8 mouse cellular contexts compared by ENCODE assay signal in genomic region chr3:90525421-90525820, GRCm38 (mm10). TPM values are rescaled to one million over a fixed set of nuclear protein-coding genes. Genes with fewer than 3 reads are reported as not detected.
DNase-seq lines count a peak whose midpoint lies in the region; ATAC-seq and TF ChIP-seq lines count a peak whose summit lies in the region.

No protein-coding gene starts in this region.

- peak; percentile 78 for TF ChIP-seq CTCF in heart, postnatal 0 days (IDR thresholded peaks at IDR 0.05; ENCODE audit: low read depth)

- H3K27me3 ChIP-seq in hindbrain, embryonic 11.5 days (ENCODE audit: control insufficient read depth, insufficient read depth, low read length), result no peaks in the 10 kb centered on the region
- peaks cover 5% of the 10 kb centered on the region; the same call in 1 of the 2 replicates for H3K27me3 ChIP-seq in hindbrain, embryonic 10.5 days (ENCODE audit: insufficient read depth, poor library complexity, severe bottlenecking)
- H3K27me3 ChIP-seq in heart, postnatal 0 days (ENCODE audit: control insufficient read depth, insufficient read depth, low read length), result no peaks in the 10 kb centered on the region
- H3K27me3 ChIP-seq in limb, embryonic 15.5 days, result no peaks in the 10 kb centered on the region
- no peaks in the 10 kb centered on the region for H3K27me3 ChIP-seq in splenic B cell, adult 2 months (ENCODE audit: control insufficient read depth, insufficient read depth, low read length, poor library complexity, severe bottlenecking)

- H3K36me3 ChIP-seq in hindbrain, embryonic 11.5 days (ENCODE audit: control insufficient read depth, insufficient read depth, low read length), result no peaks in the 10 kb centered on the region
- no peaks in the 10 kb centered on the region for H3K36me3 ChIP-seq in hindbrain, embryonic 10.5 days
- peaks cover 14% of the 10 kb centered on the region for H3K36me3 ChIP-seq in heart, postnatal 0 days (replicated peaks; ENCODE audit: control insufficient read depth, insufficient read depth, low read length)
- H3K36me3 ChIP-seq in limb, embryonic 15.5 days, result no peaks in the 10 kb centered on the region
- peaks cover 4% of the 10 kb centered on the region; the same call in 1 of the 2 replicates for H3K36me3 ChIP-seq in splenic B cell, adult 2 months (ENCODE audit: control insufficient read depth, insufficient read depth, low read length, poor library complexity, severe bottlenecking)

- no peak for TF ChIP-seq EP300 in heart, postnatal 0 days (IDR thresholded peaks at IDR 0.05; ENCODE audit: low read depth)

- no peak overlapping the region for H3K9ac ChIP-seq in hindbrain, embryonic 11.5 days (ENCODE audit: low read depth, low read length)
- H3K9ac ChIP-seq in heart, postnatal 0 days (replicated peaks; ENCODE audit: low read depth, low read length), result no peak overlapping the region
- no peak overlapping the region for H3K9ac ChIP-seq in limb, embryonic 15.5 days

- no peak overlapping the region for H3K4me3 ChIP-seq in hindbrain, embryonic 11.5 days (ENCODE audit: low read depth, low read length)
- H3K4me3 ChIP-seq in hindbrain, embryonic 10.5 days, result no peak overlapping the region
- no peak overlapping the region for H3K4me3 ChIP-seq in heart, postnatal 0 days (ENCODE audit: low read depth, low read length)
- no peak overlapping the region for H3K4me3 ChIP-seq in limb, embryonic 15.5 days

- WGBS in hindbrain, embryonic 11.5 days, result 65% methylated on average over 4 of the region's 4 CpGs
- WGBS in hindbrain, embryonic 10.5 days, result 61% methylated on average over 4 of the region's 4 CpGs
- 51% methylated on average over 4 of the region's 4 CpGs for WGBS in heart, postnatal 0 days
- 48% methylated on average over 4 of the region's 4 CpGs for WGBS in limb, embryonic 15.5 days

- no peak overlapping the region for H3K27ac ChIP-seq in hindbrain, embryonic 11.5 days (ENCODE audit: low read depth, low read length)
- H3K27ac ChIP-seq in hindbrain, embryonic 10.5 days, result no peak overlapping the region
- no peak overlapping the region for H3K27ac ChIP-seq in heart, postnatal 0 days (ENCODE audit: low read depth)
- peak overlapping the region; percentile 73; the same call in 1 of the 2 replicates for H3K27ac ChIP-seq in limb, embryonic 15.5 days

- ATAC-seq in hindbrain, embryonic 11.5 days (ENCODE audit: low FRiP score), result no peak
- peak; percentile 77 for ATAC-seq in heart, postnatal 0 days (ENCODE audit: insufficient read depth, low read depth)
- no peak for ATAC-seq in limb, embryonic 15.5 days (ENCODE audit: insufficient number of reproducible peaks, low FRiP score, low TSS enrichment, low read depth)

- no peaks in the 10 kb centered on the region for H3K9me3 ChIP-seq in hindbrain, embryonic 11.5 days (ENCODE audit: control insufficient read depth, low read length)
- no peaks in the 10 kb centered on the region for H3K9me3 ChIP-seq in hindbrain, embryonic 10.5 days
- H3K9me3 ChIP-seq in heart, postnatal 0 days (replicated peaks; ENCODE audit: control insufficient read depth, low read length), result no peaks in the 10 kb centered on the region
- H3K9me3 ChIP-seq in limb, embryonic 15.5 days, result no peaks in the 10 kb centered on the region

- no peaks in the 10 kb centered on the region for H3K4me1 ChIP-seq in hindbrain, embryonic 11.5 days (replicated peaks; ENCODE audit: control insufficient read depth, insufficient read depth, low read length)
- H3K4me1 ChIP-seq in hindbrain, embryonic 10.5 days (replicated peaks), result no peaks in the 10 kb centered on the region
- H3K4me1 ChIP-seq in heart, postnatal 0 days (ENCODE audit: control insufficient read depth, insufficient read depth), result no peaks in the 10 kb centered on the region
- peaks cover 13% of the 10 kb centered on the region; the same call in 1 of the 2 replicates for H3K4me1 ChIP-seq in limb, embryonic 15.5 days

- DNase-seq in hindbrain, embryonic 11.5 days (ENCODE audit: low spot score), result peak; percentile 39
- DNase-seq in hindbrain, embryonic 10.5 days (ENCODE audit: low spot score), result no peak
- DNase-seq in CD4-positive, CD25-positive, alpha-beta regulatory T cell, adult 2 months (ENCODE audit: low read depth, low spot score), result peak; percentile 71
- peak; percentile 23 for DNase-seq in T-cell, adult 2 months (ENCODE audit: low spot score)
- peak; percentile 85 for DNase-seq in heart, postnatal 0 days (ENCODE audit: low spot score)
- peak; percentile 63 for DNase-seq in splenic B cell, adult 2 months (ENCODE audit: low read depth, low spot score)
- DNase-seq in frontal cortex, postnatal 14 days (ENCODE audit: low spot score in 2 of 2), result no peak

- no peak overlapping the region for H3K4me2 ChIP-seq in hindbrain, embryonic 11.5 days (replicated peaks; ENCODE audit: low read depth, low read length)
- no peak overlapping the region for H3K4me2 ChIP-seq in heart, postnatal 0 days (ENCODE audit: low read depth, low read length)
- H3K4me2 ChIP-seq in limb, embryonic 15.5 days, result no peak overlapping the region

RNA-seq across cellular contexts. Expression of gene S100a14, which starts 1.2 kb away (rescaled TPM):
- polyA plus RNA-seq in hindbrain, embryonic 11.5 days (2014; fragmentation: Nextera tagmentation; extraction: Ambion mirVana), result not detected in 2 replicates
- not detected in 2 replicates for polyA plus RNA-seq in hindbrain, embryonic 10.5 days (2016; fragmentation: Nextera tagmentation; extraction: Ambion mirVana)
- 7.2 TPM in 1 of 2 replicates, not detected in the other for total RNA-seq in heart, postnatal 0 days (2014; rRNA removed; ENCODE audit: low replicate concordance)
- polyA plus RNA-seq in heart, postnatal 0 days (2015; fragmentation: Nextera tagmentation; extraction: Ambion mirVana), result 0.12 TPM in 1 of 2 replicates, not detected in the other
- 171 TPM in 2 replicates for polyA plus RNA-seq in limb, embryonic 15.5 days (2015; fragmentation: Nextera tagmentation; extraction: Ambion mirVana)

RNA-seq across cellular contexts. Expression of gene S100a13, which starts 11.2 kb away (rescaled TPM):
- polyA plus RNA-seq in hindbrain, embryonic 11.5 days (2014; fragmentation: Nextera tagmentation; extraction: Ambion mirVana), result 10.9 and 15.0 TPM in 2 replicates
- polyA plus RNA-seq in hindbrain, embryonic 10.5 days (2016; fragmentation: Nextera tagmentation; extraction: Ambion mirVana), result 11.7 and 13.1 TPM in 2 replicates
- 45.9 and 86.2 TPM in 2 replicates for total RNA-seq in heart, postnatal 0 days (2014; rRNA removed; ENCODE audit: low replicate concordance)
- polyA plus RNA-seq in heart, postnatal 0 days (2015; fragmentation: Nextera tagmentation; extraction: Ambion mirVana), result 144 and 146 TPM in 2 replicates
- polyA plus RNA-seq in limb, embryonic 15.5 days (2015; fragmentation: Nextera tagmentation; extraction: Ambion mirVana), result 52.1 and 55.0 TPM in 2 replicates

RNA-seq across cellular contexts. Expression of gene S100a1, which starts 11.2 kb away (rescaled TPM):
- 8.4 and 9.8 TPM in 2 replicates for polyA plus RNA-seq in hindbrain, embryonic 11.5 days (2014; fragmentation: Nextera tagmentation; extraction: Ambion mirVana)
- 7.5 and 7.7 TPM in 2 replicates for polyA plus RNA-seq in hindbrain, embryonic 10.5 days (2016; fragmentation: Nextera tagmentation; extraction: Ambion mirVana)
- total RNA-seq in heart, postnatal 0 days (2014; rRNA removed; ENCODE audit: low replicate concordance), result 221 and 462 TPM in 2 replicates
- polyA plus RNA-seq in heart, postnatal 0 days (2015; fragmentation: Nextera tagmentation; extraction: Ambion mirVana), result 721 and 746 TPM in 2 replicates
- polyA plus RNA-seq in limb, embryonic 15.5 days (2015; fragmentation: Nextera tagmentation; extraction: Ambion mirVana), result 38.7 and 40.1 TPM in 2 replicates

RNA-seq across cellular contexts. Expression of gene S100a16, which starts 11.6 kb away (rescaled TPM):
- polyA plus RNA-seq in hindbrain, embryonic 11.5 days (2014; fragmentation: Nextera tagmentation; extraction: Ambion mirVana), result 57.0 and 59.8 TPM in 2 replicates
- 46.6 and 47.9 TPM in 2 replicates for polyA plus RNA-seq in hindbrain, embryonic 10.5 days (2016; fragmentation: Nextera tagmentation; extraction: Ambion mirVana)
- 131 and 139 TPM in 2 replicates for total RNA-seq in heart, postnatal 0 days (2014; rRNA removed; ENCODE audit: low replicate concordance)
- polyA plus RNA-seq in heart, postnatal 0 days (2015; fragmentation: Nextera tagmentation; extraction: Ambion mirVana), result 89.8 and 95.6 TPM in 2 replicates
- polyA plus RNA-seq in limb, embryonic 15.5 days (2015; fragmentation: Nextera tagmentation; extraction: Ambion mirVana), result 426 and 454 TPM in 2 replicates

RNA-seq across cellular contexts. Expression of gene Chtop, which starts 16.1 kb away (rescaled TPM):
- 138 and 143 TPM in 2 replicates for polyA plus RNA-seq in hindbrain, embryonic 11.5 days (2014; fragmentation: Nextera tagmentation; extraction: Ambion mirVana)
- polyA plus RNA-seq in hindbrain, embryonic 10.5 days (2016; fragmentation: Nextera tagmentation; extraction: Ambion mirVana), result 174 and 182 TPM in 2 replicates
- total RNA-seq in heart, postnatal 0 days (2014; rRNA removed; ENCODE audit: low replicate concordance), result 117 and 121 TPM in 2 replicates
- polyA plus RNA-seq in heart, postnatal 0 days (2015; fragmentation: Nextera tagmentation; extraction: Ambion mirVana), result 79.0 and 85.1 TPM in 2 replicates
- polyA plus RNA-seq in limb, embryonic 15.5 days (2015; fragmentation: Nextera tagmentation; extraction: Ambion mirVana), result 146 and 147 TPM in 2 replicates

Comparison
In these comparisons a context has a peak if more than half of its experiments do, and no peak if none do; other contexts are left out.
1. DNase-seq: peak in hindbrain, embryonic 11.5 days (single experiment), CD4-positive, CD25-positive, alpha-beta regulatory T cell, adult 2 months (single experiment), T-cell, adult 2 months (single experiment), heart, postnatal 0 days (single experiment) and splenic B cell, adult 2 months (single experiment); none in hindbrain, embryonic 10.5 days (single experiment) and frontal cortex, postnatal 14 days (0 of 2).
2. RNA of gene S100a14, which starts 1.2 kb away (polyA plus RNA-seq): 171 TPM in limb, embryonic 15.5 days; 0.12 TPM in heart, postnatal 0 days, not detected in hindbrain, embryonic 11.5 days and not detected in hindbrain, embryonic 10.5 days; every median in the first group is over 100 times any median in the second.
3. RNA of gene S100a1, which starts 11.2 kb away (polyA plus RNA-seq): 721 to 746 TPM in heart, postnatal 0 days; 38.7 to 40.1 TPM in limb, embryonic 15.5 days, 8.4 to 9.8 TPM in hindbrain, embryonic 11.5 days and 7.5 to 7.7 TPM in hindbrain, embryonic 10.5 days; every median in the first group is over 10 times any median in the second.